Mouse (Mus musculus): Measurements from ENCODE around the gene Clcn2. TPM values are rescaled to one million over a fixed set of nuclear protein-coding genes. Genes with fewer than 3 reads are reported as not detected.
"Not testable (repeated sequence)": the region's sequence is repeated elsewhere in the genome, so short reads cannot be mapped to it uniquely, and the experiment has no call there.

Clcn2 gene
- polyA plus RNA-seq, 1 experiment from 2014 or later, result 3.8 TPM

DNA sequence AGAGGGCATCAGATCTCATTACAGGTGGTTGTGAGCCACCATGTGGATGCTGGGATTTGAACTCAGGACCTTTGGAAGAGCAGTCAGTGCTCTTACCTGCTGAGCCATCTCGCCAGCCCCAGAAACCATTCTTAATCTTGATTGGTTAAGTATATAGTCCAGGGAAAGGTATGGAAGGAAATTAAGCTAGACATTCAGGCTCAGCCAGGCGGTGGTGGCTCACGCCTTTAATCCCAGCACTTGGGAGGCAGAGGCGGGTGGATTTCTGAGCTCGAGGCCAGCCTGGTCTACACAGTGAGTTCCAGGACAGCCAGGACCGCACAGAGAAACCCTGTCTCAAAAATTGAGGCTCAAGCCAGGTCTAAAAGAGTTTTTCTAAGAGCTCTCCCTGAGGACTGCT, 49.5 kb downstream of the Clcn2 start, which contains the start of gene Eif4g1:
Gene Eif4g1, plus strand, starts transcription at position 301 of the 400 bp plus-strand sequence.
- not testable (repeated sequence) for H3K4me1 ChIP-seq (ENCODE audit: control insufficient read depth, insufficient read depth, low read length)

DNA sequence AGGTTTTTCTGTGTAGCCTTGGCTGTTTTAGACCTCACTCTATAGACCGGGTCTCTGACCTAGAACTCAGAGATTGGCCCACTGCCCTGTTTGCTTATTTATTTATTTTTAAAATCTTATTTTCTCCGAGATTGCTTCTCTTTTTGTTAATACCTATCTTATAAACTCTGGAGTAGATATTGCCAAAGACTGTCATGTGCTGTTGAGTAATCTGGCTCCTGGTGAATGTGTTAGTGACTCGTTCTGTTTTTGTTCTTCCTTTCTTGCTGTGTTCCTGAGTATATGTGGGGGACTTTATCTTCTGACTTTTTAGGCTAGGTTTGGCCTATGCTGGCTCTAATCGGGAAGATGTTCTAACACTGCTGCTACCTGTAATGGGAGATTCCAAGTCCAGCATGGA, 59.9 kb downstream of the Clcn2 start:
- no peak for ATAC-seq (replicated peaks; ENCODE audit: extremely low read depth, insufficient read depth, low FRiP score)
- Histone ChIP-seq H3K27me3 (ENCODE audit: control insufficient read depth, insufficient read depth, low read length) (no peaks in the 10 kb centered on the region), H3K9me3 (replicated peaks; ENCODE audit: control insufficient read depth, low read length) (no peaks in the 10 kb centered on the region), H3K4me2 (ENCODE audit: low read depth, low read length) (no peak overlapping the region), H3K27ac (ENCODE audit: low read length) (no peak overlapping the region), H3K36me3 (ENCODE audit: control insufficient read depth, insufficient read depth) (peaks cover 78% of the 10 kb centered on the region), H3K9ac (ENCODE audit: low read length) (no peak overlapping the region), H3K4me3 (ENCODE audit: low read length) (no peak overlapping the region), H3K4me1 (ENCODE audit: control insufficient read depth, insufficient read depth, low read length) (peaks cover 3% of the 10 kb centered on the region)
- 88% methylated on average over 4 of the region's 4 CpGs for WGBS

More for the DNA sequence above, 49.5 kb downstream of the Clcn2 start, which contains the start of gene Eif4g1:
- H3K36me3 ChIP-seq (ENCODE audit: control insufficient read depth, insufficient read depth); H3K9ac ChIP-seq (ENCODE audit: low read length); H3K4me2 ChIP-seq (ENCODE audit: low read depth, low read length); H3K4me3 ChIP-seq (ENCODE audit: low read length); ATAC-seq (replicated peaks; ENCODE audit: extremely low read depth, insufficient read depth, low FRiP score); H3K27me3 ChIP-seq (ENCODE audit: control insufficient read depth, insufficient read depth, low read length); H3K27ac ChIP-seq (ENCODE audit: low read length); H3K9me3 ChIP-seq (replicated peaks; ENCODE audit: control insufficient read depth, low read length): not testable (repeated sequence)
- WGBS, result 84% methylated on average over 5 of the region's 6 CpGs

DNA sequence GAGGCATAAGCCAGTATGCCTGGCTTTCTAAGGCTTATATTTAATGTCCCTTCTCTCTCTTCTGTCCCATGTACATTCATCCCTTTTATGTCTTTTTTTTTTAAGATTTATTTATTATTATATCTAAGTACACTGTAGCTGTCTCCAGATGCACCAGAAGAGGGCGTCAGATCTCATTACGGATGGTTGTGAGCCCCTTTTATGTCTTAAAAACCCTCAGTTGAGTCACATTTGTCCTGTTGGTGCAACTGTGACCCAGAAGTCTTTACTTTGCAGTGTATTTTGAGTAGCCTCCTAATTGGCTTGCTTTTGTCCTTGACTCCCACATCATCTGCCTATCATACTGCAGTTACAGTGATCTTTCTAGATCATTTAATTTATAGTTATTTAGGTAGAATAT, 64.2 kb downstream of the Clcn2 start:
- peaks cover 10% of the 10 kb centered on the region for H3K4me1 ChIP-seq (ENCODE audit: control insufficient read depth, insufficient read depth, low read length)
- H3K27ac ChIP-seq (ENCODE audit: low read length), result no peak overlapping the region
- 59% methylated on average over 2 of the region's 2 CpGs for WGBS
- H3K27me3 ChIP-seq (ENCODE audit: control insufficient read depth, insufficient read depth, low read length), result no peaks in the 10 kb centered on the region
- no peak overlapping the region for H3K4me2 ChIP-seq (ENCODE audit: low read depth, low read length)
- no peak overlapping the region for H3K9ac ChIP-seq (ENCODE audit: low read length)
- no peak for ATAC-seq (replicated peaks; ENCODE audit: extremely low read depth, insufficient read depth, low FRiP score)
- peaks cover 41% of the 10 kb centered on the region for H3K36me3 ChIP-seq (ENCODE audit: control insufficient read depth, insufficient read depth)
- H3K9me3 ChIP-seq (replicated peaks; ENCODE audit: control insufficient read depth, low read length), result no peaks in the 10 kb centered on the region
- no peak overlapping the region for H3K4me3 ChIP-seq (ENCODE audit: low read length)

Other genes starting within 250 kb of the Clcn2 start
- gene Eif2b5, start 218.9 kb downstream of the Clcn2 start, polyA plus RNA-seq (2015; fragmentation: Nextera tagmentation; extraction: Ambion mirVana), result 80.6 and 80.9 TPM in 2 replicates
- gene Dvl3, start 200.8 kb downstream of the Clcn2 start, polyA plus RNA-seq (2015; fragmentation: Nextera tagmentation; extraction: Ambion mirVana), result 18.3 and 18.9 TPM in 2 replicates
- gene Ap2m1, start 182.3 kb downstream of the Clcn2 start, polyA plus RNA-seq (2015; fragmentation: Nextera tagmentation; extraction: Ambion mirVana), result 444 and 463 TPM in 2 replicates
- 49.4 and 54.0 TPM in 2 replicates for gene Abcf3, start 169.2 kb downstream of the Clcn2 start, polyA plus RNA-seq (2015; fragmentation: Nextera tagmentation; extraction: Ambion mirVana)
- 0.28 and 0.29 TPM in 2 replicates for gene Vwa5b2, start 128.3 kb downstream of the Clcn2 start, polyA plus RNA-seq (2015; fragmentation: Nextera tagmentation; extraction: Ambion mirVana)
- 18.9 and 19.9 TPM in 2 replicates for gene Eef1akmt4, start 106.2 kb downstream of the Clcn2 start, polyA plus RNA-seq (2015; fragmentation: Nextera tagmentation; extraction: Ambion mirVana)
- not detected in 2 replicates for gene Gm49333, start 106.1 kb downstream of the Clcn2 start, polyA plus RNA-seq (2015; fragmentation: Nextera tagmentation; extraction: Ambion mirVana)
- 28.4 and 28.6 TPM in 2 replicates for gene Alg3, start 106.0 kb downstream of the Clcn2 start, polyA plus RNA-seq (2015; fragmentation: Nextera tagmentation; extraction: Ambion mirVana)
- gene Camk2n2, start 96.5 kb downstream of the Clcn2 start, polyA plus RNA-seq (2015; fragmentation: Nextera tagmentation; extraction: Ambion mirVana), result 0.35 and 0.37 TPM in 2 replicates
- 0.87 and 1.2 TPM in 2 replicates for gene Ece2, start 87.9 kb downstream of the Clcn2 start, polyA plus RNA-seq (2015; fragmentation: Nextera tagmentation; extraction: Ambion mirVana)
- gene Psmd2, start 66.1 kb downstream of the Clcn2 start, polyA plus RNA-seq (2015; fragmentation: Nextera tagmentation; extraction: Ambion mirVana), result 245 and 248 TPM in 2 replicates
- 113 and 120 TPM in 2 replicates for gene Eif4g1, start 49.4 kb downstream of the Clcn2 start, polyA plus RNA-seq (2015; fragmentation: Nextera tagmentation; extraction: Ambion mirVana)
- 7.5 and 9.2 TPM in 2 replicates for gene Fam131a, start 24.5 kb downstream of the Clcn2 start, polyA plus RNA-seq (2015; fragmentation: Nextera tagmentation; extraction: Ambion mirVana)
- 49.0 and 51.8 TPM in 2 replicates for gene Polr2h, start 81 bp downstream of the Clcn2 start, polyA plus RNA-seq (2015; fragmentation: Nextera tagmentation; extraction: Ambion mirVana)
- gene Chrd, start 15.4 kb upstream of the Clcn2 start, polyA plus RNA-seq (2015; fragmentation: Nextera tagmentation; extraction: Ambion mirVana), result 1.6 and 1.9 TPM in 2 replicates
- gene Thpo, start 16.8 kb upstream of the Clcn2 start, polyA plus RNA-seq (2015; fragmentation: Nextera tagmentation; extraction: Ambion mirVana), result 0.25 and 0.34 TPM in 2 replicates